Mouse (Mus musculus) urinary bladder, postnatal 25 days (tissue): Measurements from ENCODE around the gene Pla2g12b.
"Not testable (repeated sequence)": the region's sequence is repeated elsewhere in the genome, so short reads cannot be mapped to it uniquely, and the experiment has no call there.

ENCODE experiments used
- DNase-seq: peaks from one replicate; pipeline ENCODE4 v3.0.0; 2022; ENCODE audit warnings: low spot score

The Pla2g12b gene

GRCm38 (mm10) chr10:59402899-59403792 is at the start of gene Pla2g12b:
Pla2g12b (plus strand) TSS chr10:59403660.
- DNase-seq = no peak

DNA sequence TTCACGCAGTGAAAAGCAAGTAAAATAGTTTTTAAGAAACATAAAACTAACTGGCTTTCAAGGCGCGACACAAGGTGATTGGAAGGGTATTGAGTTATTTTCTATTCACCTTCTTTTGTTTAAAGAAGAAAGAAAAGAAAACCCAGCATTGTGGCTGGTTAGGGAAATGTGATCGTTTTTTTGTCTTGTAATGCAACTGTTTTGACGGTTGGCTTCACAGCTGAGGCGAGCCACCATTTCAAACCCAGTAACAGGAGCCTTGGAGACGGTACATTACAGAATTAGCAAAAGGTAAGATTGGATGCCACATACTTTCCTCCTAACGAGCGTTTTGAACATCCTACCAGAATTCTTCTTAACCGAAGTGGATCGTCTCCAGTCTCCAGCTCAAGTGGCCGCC is 49.3 kb upstream of the Pla2g12b start:
- no peak for DNase-seq

DNA sequence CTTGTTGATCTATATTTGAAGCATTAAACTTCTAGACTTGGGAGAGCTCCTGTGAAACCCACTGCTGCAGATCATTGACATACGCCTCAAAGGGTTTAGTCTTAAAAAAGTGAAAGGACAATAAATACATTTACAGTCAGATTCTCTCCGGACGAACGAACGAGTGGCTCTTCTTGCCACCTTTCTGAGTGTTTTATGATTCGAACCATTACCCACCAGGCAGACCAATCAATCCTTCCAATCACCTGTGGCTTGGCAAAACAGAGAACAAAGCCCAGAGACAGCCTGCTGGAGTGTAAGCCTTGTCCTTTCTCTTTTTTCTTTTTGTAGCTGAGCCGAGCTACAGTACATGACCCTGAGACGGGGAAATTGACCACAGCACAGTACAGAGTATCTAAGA is 48.4 kb upstream of the Pla2g12b start:
- no peak for DNase-seq

DNA sequence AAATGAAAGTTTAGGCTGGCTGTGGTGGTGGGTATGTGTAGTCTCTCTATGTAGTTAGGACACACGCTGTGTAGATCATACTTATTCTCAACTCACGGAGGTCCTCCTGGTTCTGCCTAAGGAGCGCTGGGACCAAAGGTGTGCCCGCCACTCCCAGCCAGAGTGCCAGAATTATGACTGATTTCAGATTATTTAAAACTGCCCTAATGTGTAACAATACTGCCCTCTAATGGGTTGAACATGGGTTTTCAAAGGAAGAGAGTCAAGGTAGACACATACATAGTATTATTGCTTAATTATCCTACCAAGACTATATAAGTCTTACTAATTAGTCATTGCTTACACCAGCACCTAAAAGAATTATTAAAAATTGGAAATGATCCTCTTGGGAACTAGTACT is 44.7 kb upstream of the Pla2g12b start:
- no peak for DNase-seq

DNA sequence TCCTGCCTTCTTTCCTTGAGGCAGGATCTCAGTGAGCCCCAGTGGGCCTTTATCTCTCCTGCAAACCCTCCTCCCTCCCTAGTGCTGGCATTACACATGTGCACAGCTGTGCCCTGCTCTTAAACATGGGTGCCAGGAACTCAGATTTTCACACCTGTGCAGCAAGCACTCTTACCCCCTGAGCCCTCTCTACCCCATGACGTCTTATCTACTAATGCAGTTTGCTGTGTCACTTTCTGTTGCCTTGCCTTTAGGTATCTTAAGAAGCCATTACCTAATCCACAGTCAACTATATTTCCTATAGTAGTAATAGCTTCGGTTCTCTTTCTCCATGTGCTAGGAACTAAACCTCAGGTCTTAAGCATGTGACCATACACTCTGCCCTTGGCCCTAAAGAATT is 40.3 kb upstream of the Pla2g12b start:
- no peak for DNase-seq

GRCm38 (mm10) chr10:59364551-59364950 is 38.9 kb upstream of the Pla2g12b start:
- DNase-seq = no peak

- no peak for DNase-seq
Observed at GRCm38 (mm10) chr10:59365804-59366589, 37.5 kb upstream of the Pla2g12b start.

GRCm38 (mm10) chr10:59366746-59367145 is 36.7 kb upstream of the Pla2g12b start:
- no peak for DNase-seq

DNA sequence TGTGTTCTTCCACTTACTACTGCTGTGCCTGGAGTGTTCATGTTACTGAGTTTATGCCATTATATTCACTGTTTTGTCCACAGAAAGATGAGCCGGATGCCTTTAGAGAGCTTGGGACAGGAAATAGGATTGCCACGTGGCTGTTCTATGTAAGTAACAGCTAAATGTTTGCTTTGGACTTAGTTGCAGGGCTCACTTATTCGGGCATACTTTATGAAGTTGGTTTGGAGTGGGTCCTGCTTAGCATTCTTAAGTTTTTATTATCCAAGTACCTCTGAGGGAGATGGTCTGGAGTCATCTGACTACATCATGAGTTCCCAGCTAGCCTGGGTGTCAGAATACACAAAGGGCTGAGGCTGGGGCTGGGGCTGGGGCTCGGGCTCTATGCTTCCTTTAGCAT is 36.3 kb upstream of the Pla2g12b start:
- no peak for DNase-seq

GRCm38 (mm10) chr10:59368729-59369128 is 34.7 kb upstream of the Pla2g12b start:
- DNase-seq = no peak

DNA sequence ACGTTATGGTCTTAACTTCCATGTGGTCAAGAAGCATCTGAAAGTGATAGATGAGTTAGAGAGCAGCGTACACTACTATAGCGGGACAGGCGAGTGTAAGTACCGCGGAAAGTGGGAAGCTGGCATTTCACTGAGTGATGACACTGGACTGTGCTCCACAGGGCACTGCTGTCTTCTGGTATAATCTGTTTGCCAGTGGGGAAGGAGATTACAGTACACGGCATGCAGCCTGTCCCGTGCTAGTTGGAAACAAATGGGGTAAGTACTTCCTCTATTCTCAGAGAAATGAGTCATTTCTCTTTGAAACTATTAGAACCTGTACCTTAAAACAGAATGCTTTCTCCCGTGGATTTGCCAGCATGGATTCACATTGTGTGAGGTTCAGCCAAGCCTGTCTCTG is 34.0 kb upstream of the Pla2g12b start:
- no peak for DNase-seq

GRCm38 (mm10) chr10:59377906-59378305 is 25.6 kb upstream of the Pla2g12b start:
- DNase-seq = peak; percentile 37

GRCm38 (mm10) chr10:59378728-59379127 is 24.7 kb upstream of the Pla2g12b start:
- no peak for DNase-seq

- DNase-seq = no peak
Observed at GRCm38 (mm10) chr10:59379927-59380326, 23.5 kb upstream of the Pla2g12b start.

GRCm38 (mm10) chr10:59380411-59380821 is 23.0 kb upstream of the Pla2g12b start:
- no peak for DNase-seq

GRCm38 (mm10) chr10:59381563-59381962 is 21.9 kb upstream of the Pla2g12b start:
- DNase-seq = not testable (repeated sequence)

- DNase-seq = no peak
Observed at GRCm38 (mm10) chr10:59386951-59387350, 16.5 kb upstream of the Pla2g12b start.

- no peak for DNase-seq
Observed at GRCm38 (mm10) chr10:59389652-59390051, 13.8 kb upstream of the Pla2g12b start.

DNA sequence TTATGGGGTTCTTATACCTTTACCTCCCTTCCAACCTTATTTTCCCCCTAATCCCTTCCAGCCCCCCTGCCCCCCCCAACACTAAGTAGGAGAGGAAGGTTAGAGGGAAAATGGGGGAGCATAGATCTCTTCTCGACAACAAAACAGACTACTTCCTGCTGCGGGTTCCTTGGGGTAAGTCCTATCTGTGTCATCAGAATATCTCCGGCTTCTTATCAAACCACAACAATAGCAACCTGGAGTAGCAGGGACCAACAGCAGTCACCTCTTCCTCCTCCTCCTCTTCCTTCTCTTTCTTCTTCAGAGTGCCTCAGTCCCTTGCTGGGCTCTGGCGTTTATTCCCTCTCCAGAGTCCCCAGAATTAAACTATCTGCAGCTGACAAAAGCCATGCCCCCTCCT is 11.6 kb upstream of the Pla2g12b start:
- no peak for DNase-seq

DNA sequence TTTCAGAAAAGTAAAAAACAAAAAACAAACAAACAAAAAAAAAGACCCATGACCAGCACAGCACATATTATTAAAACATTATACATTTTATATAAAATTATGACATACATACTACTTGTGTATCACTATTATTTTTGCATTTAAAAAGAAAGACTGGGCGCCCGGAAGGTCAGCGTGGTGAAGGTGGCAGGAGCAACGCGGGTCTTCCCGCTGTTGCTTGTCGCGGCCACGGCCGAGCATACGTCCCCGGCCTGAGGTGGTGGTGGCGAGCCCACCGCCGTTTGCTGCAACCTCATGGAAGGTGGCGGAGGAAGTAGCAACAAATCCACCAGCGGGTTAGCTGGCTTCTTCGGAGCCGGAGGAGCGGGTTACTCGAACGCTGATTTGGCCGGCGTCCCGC is 8.0 kb upstream of the Pla2g12b start, which contains the start of gene Gm10273:
Gene Gm10273 (plus strand): TSS at position 172 of the 400 bp plus-strand sequence.
- DNase-seq = not testable (repeated sequence)

- DNase-seq = no peak
Observed at GRCm38 (mm10) chr10:59403793-59404149, 311 bp downstream of the Pla2g12b start.

DNA sequence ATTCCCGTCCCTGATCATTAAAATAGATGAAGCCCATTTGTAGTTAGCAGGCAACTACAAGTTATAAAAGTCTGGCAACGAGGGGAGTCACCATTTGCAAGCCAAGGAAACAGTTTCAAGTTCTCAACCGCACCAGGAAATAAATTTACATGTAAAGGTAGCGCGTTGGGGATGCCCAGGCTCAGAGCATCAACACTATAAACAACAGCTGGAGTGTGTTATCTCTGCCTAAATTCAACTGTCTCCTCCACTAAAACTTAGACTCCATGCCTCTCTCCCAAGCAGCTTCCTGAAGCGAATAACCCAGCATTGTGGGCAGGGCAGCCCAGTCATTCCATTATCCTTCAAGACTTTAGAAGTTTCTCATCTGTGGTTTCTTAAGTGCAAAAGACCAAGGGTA is 5.0 kb downstream of the Pla2g12b start:
- DNase-seq = no peak

DNA sequence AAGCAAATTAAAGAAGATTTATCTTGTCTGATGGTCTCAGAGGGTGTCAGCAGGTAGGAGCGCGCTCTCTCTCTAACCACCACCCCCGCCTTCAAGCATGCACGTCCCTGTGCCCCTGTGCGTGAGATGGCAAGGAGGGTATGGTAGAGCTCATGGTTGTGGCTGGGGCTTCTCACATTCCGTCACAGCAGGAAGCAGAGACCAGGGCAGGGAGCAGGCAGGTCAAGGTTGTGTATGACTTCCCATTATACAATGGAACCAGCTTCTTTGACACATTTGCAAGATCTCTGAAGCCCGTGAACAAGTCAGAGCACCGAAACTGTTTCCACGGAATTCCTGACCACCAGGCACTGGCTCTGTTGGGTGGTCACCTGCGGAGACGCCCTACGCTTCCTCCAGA is 6.8 kb downstream of the Pla2g12b start:
- no peak for DNase-seq
